Mouse (Mus musculus): ENCODE measurements around the gene Scn4a.

DNA sequence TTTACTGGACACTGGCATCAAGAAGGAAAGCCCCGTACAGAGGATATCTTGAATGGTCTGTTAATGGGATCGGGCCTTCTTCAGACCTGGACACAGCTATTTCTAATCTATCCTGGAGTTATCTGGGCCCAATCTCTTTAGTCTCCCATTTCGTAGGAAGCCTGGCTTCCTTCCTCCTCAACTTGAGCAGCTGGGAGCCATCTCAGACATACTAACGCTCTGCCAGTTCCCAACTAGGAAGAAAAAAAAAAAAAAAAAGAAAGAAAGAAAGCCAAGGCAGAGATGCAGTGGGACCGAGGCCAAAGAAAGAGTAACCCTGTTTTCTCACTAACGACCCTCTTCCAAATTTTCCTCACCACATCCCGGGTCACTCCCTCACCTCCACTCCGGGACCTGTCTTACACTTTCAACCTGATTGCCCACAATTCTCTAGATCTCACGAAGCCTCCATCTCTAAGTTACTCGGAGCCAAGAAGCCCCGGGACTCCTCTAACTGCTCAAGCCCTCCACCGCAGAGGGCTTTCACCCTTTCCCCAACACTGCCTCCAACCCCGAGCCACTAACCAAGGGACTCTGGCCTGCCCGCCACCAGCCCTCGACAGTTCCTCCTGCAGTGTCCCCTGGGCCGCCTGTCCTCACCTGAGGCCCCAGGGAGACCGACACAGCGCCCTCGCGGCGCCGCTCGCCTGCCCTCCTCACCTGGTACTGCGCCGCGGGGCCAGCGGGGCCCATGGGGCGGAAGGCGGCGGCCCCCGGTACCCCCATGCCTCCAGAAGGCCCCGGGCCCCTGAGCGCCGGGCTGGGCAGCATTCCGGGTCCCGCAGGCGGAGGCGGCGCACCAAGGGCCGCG, 81.1 kb downstream of the Scn4a start:
- TF ChIP-seq GATA1 (IDR thresholded peaks at IDR 0.05; ENCODE audit: borderline replicate concordance, low read length) (no peak), FLI1 (IDR thresholded peaks at IDR 0.05; ENCODE audit: low read length) (no peak)

Data from megakaryocyte, embryonic 14.5 days (primary cell).